14 mouse cellular contexts compared by ENCODE assay signal in genomic region chr5:92888628-92889241, GRCm38 (mm10).
DNase-seq lines count a peak whose midpoint lies in the region; ATAC-seq lines count a peak whose summit lies in the region.
"Had no signal": no experiment of that assay in that cellular context is flagged by ENCODE, and none has a peak within 500 bp of the region (broad histone marks: within the 10 kb centered on the region; RNA-seq: fewer than 3 reads in every experiment).

No protein-coding gene starts in this region.

- no peaks in the 10 kb centered on the region for H3K36me3 ChIP-seq in intestine, embryonic 14.5 days (ENCODE audit: control insufficient read depth, insufficient read depth, low read length)
- H3K36me3 ChIP-seq: embryonic facial prominence, embryonic 13.5 days; limb, embryonic 12.5 days had no signal

- no peak overlapping the region for H3K4me2 ChIP-seq in intestine, embryonic 14.5 days (ENCODE audit: low read length)
- H3K4me2 ChIP-seq: embryonic facial prominence, embryonic 13.5 days; limb, embryonic 12.5 days had no signal

- H3K4me1 ChIP-seq in intestine, embryonic 14.5 days (replicated peaks; ENCODE audit: control insufficient read depth, insufficient read depth, low read length) = peaks cover 43% of the 10 kb centered on the region

- no peak overlapping the region for H3K9ac ChIP-seq in intestine, embryonic 14.5 days (ENCODE audit: low read length)
- H3K9ac ChIP-seq: embryonic facial prominence, embryonic 13.5 days; limb, embryonic 12.5 days had no signal

- H3K9me3 ChIP-seq in intestine, embryonic 14.5 days (ENCODE audit: control insufficient read depth, low read length) = no peaks in the 10 kb centered on the region
- H3K9me3 ChIP-seq: embryonic facial prominence, embryonic 13.5 days; limb, embryonic 12.5 days had no signal

- H3K4me3 ChIP-seq in intestine, embryonic 14.5 days (ENCODE audit: low read depth, low read length) = no peak overlapping the region
- H3K4me3 ChIP-seq: embryonic facial prominence, embryonic 13.5 days; limb, embryonic 12.5 days had no signal

- no peak overlapping the region for H3K27ac ChIP-seq in intestine, embryonic 14.5 days (ENCODE audit: low read depth)
- H3K27ac ChIP-seq: embryonic facial prominence, embryonic 13.5 days; limb, embryonic 12.5 days had no signal

- DNase-seq in gastrocnemius, adult 18-20 months (ENCODE audit: low spot score) = peak; percentile 16
- no peak for DNase-seq in gastrocnemius, adult 8-10 months (ENCODE audit: low spot score in 2 of 2)
- DNase-seq in adipocyte (ENCODE audit: low spot score) = peak; percentile 29
- peak; percentile 55 for DNase-seq in intestine, embryonic 14.5 days (ENCODE audit: low spot score)
- peak; percentile 71 for DNase-seq in lung, postnatal 36 days
- DNase-seq in thymus, adult 18-20 months = no peak
- no peak for DNase-seq in cerebellum, adult 18-20 months
- DNase-seq in layer of hippocampus, postnatal 14 days (ENCODE audit: low spot score in 2 of 2) = no peak
- DNase-seq: gastrocnemius, postnatal 25 days; kidney, postnatal 25 days; layer of hippocampus, postnatal 36 days; midbrain, embryonic 14.5 days had no signal

- ATAC-seq in intestine, embryonic 14.5 days (replicated peaks; ENCODE audit: low FRiP score, low TSS enrichment, low read depth) = 0 out of 2 replicates have a peak, but pooled peaks have one; percentile 30

- WGBS in intestine, embryonic 14.5 days = 53% methylated on average over 8 of the region's 8 CpGs

- no peaks in the 10 kb centered on the region for H3K27me3 ChIP-seq in intestine, embryonic 14.5 days (replicated peaks; ENCODE audit: control insufficient read depth, insufficient read depth, low read length)
- H3K27me3 ChIP-seq: embryonic facial prominence, embryonic 13.5 days; limb, embryonic 12.5 days had no signal

Comparison
In these comparisons a context has a peak if more than half of its experiments do, and no peak if none do; other contexts are left out.
1. DNase-seq: peak in gastrocnemius, adult 18-20 months (single experiment), adipocyte (single experiment), intestine, embryonic 14.5 days (single experiment) and lung, postnatal 36 days (single experiment); none in gastrocnemius, adult 8-10 months (0 of 2), thymus, adult 18-20 months (0 of 2), cerebellum, adult 18-20 months (0 of 2) and layer of hippocampus, postnatal 14 days (0 of 2).